Mouse (Mus musculus) kidney, adult 2 months (tissue): ENCODE results near the gene Rcc1.

Source experiments
- CTCF ChIP-seq: fragments of 200-500 bp; conservative IDR thresholded peaks from 2 replicates; pipeline ENCODE4 v1.5.1; 2011; ENCODE audit warnings: low read depth, mild to moderate bottlenecking, control low read depth, low read length, moderate library complexity, mixed read lengths; ENCODE audit not compliant: insufficient read depth, insufficient read length
- POLR2A ChIP-seq: fragments of 200-500 bp; IDR thresholded peaks from one replicate; pipeline ENCODE4 v1.6.1; 2011; ENCODE audit warnings: low read depth, low read length, control low read depth

GRCm38 (mm10) chr4:132369953-132370750 is 16.7 kb upstream of the Rcc1 start:
- TF ChIP-seq POLR2A, result no peak
- no peak for TF ChIP-seq CTCF
